Mouse (Mus musculus): ENCODE results near the gene Gm10337. TPM values are rescaled to one million over a fixed set of nuclear protein-coding genes. Genes with fewer than 3 reads are reported as not detected.

Gene Gm10337
- polyA plus RNA-seq (2012; rRNA removed) = not detected in 2 replicates

DNA sequence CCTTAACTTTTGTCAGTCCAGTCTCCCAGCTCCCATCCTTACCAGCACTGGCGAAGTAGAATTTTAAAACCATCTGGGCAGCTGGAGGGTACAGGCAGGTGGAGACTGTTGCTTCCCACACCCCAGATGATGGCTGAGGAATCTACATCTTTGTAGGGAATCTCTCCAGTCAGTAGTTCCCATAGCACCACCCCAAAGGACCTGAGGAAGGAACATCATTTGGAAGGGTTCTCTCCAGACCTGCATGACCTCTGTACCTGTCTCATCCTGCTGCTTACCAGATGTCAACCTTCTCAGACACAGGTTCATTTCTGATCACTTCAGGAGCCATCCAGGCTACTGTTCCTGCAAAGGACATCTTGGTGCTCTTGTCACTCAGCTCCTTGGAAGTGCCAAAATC is at the start of gene Gm10337:
Gene Gm10337, plus strand, starts transcription at position 276 of the 400 bp plus-strand sequence.
- no peak for DNase-seq (ENCODE audit: low read depth)

DNA sequence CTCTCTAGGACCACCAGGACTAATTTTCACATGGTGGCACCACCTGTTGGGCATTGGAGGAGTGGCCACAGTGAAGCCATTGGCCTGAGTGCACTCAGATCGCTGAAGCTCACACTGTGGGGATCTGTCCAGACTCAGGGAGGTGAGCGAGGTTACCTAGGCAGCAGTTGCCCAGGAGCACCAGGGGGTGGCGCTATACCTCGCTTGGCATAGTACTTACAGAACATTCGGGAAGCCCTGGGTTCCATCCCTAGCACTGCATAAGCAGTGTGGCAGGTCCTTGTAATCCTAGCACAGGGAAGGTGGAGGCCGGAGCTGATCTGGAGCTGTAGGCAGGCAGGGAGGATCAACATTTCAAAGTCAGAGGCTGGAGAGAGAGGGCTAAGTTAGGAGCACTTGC is 47.5 kb upstream of the Gm10337 start:
- no peak for DNase-seq (ENCODE audit: low read depth)

DNA sequence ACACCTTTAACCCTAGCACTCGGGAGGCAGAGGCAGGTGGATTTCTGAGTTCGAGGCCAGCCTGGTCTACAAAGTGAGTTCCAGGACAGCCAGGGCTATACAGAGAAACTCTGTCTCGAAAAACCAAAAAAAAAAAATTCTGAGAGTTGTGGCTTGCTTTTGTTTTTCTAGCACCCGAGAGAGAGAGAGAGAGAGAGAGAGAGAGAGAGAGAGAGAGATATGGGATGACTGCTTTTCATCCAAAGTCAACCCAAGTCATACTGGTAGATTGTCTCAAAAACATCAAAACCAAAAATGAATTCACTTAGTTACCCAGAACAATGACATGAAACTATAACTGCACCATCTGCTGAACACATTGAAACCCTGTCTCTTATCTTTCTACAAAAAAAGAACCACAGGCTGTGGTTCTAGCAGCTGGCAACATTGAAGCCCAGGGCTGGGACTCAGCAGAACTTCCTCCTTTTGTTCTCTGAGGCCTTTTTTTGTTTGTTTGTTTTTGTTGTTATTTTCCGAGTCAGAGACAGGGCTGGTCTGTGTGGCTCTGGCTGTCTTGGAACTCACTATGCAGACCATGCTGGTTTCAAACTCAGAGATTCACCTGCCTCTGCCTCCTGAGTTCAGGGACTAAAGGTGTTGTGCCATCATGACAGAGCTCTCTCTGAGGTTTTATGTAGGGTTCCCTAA is 45.3 kb upstream of the Gm10337 start:
- DNase-seq (ENCODE audit: low read depth) = no peak

DNA sequence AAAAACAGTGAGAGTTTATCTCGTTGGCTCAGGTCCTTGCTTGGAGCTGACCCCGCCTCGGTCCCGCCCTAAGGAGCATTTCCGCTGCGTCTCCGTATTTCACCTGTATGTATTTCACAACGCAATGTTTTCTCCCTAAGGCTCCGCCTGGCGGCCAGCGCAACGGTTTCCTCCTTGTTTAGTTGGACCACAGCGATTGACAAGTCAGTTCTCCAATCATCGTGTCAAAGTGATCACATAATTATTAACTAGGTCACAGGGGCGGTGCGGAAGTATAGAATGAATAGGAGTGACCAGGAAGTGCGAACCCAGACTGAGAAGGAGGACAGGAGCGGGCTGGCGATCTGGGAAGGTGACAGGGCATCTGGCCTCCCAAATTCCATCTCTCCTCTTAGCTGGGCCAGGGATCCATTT is 44.6 kb upstream of the Gm10337 start, which contains the start of gene Prr13:
Gene Prr13, plus strand, starts transcription at position 125 of the 414 bp plus-strand sequence.
- peak; percentile 97 for DNase-seq (ENCODE audit: low read depth)

DNA sequence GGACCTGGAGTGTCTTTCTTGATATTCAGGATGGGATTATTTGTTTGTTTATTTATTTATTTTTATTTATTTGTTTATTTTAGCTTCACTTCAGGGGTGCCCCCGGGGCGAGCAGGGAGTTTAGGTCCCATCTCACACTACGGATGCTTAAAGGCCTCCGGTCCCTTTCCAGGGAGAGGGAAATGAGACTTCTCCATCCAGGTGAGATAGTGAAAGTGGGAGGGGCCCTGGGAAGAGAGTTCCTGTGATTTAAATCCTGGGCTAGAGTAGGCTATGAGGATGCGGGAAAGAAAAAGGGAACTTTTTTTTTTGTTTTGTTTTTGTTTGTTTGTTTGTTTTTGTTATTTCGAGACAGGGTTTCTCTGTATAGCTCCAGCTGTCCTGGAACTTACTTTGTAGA is 44.1 kb upstream of the Gm10337 start:
- DNase-seq (ENCODE audit: low read depth) = no peak

DNA sequence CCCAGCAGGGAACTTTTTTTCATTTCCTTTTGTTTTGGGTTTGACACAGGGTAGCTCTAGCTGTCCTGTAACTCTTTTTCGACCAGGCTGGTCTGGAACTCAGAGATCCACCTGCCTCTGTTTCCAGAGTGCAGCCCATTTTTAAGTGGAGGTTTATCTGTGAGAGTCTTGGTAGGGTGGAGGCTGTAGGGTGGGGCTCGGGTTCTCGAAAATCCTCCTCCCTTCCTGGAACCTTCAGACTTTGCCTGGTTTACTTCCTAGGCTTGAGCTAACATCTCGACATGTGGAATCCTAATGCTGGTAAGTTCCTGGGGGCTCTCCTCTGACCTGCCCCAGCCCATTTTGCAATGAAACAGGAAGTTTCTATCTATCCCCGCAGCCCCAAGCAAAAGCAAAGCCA is 43.7 kb upstream of the Gm10337 start:
- no peak for DNase-seq (ENCODE audit: low read depth)

DNA sequence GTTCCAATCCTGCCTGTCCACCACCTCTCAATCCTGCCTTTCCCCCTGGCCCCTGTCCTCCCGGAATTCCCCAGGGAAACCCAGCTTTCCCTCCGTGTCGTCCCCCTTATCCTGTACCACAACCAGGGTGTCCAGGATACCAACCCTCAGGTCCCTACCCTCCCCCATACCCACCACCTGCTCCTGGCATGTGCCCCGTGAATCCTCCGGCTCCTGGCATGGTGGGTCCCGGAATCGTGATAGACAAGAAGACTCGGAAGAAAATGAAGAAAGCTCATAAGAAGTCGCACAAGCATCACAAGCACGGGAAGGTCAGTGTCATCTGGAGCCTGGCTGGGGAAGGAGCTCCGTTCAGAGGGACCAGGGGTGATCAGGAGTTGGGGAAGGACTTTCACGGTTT is 43.1 kb upstream of the Gm10337 start:
- no peak for DNase-seq (ENCODE audit: low read depth)

DNA sequence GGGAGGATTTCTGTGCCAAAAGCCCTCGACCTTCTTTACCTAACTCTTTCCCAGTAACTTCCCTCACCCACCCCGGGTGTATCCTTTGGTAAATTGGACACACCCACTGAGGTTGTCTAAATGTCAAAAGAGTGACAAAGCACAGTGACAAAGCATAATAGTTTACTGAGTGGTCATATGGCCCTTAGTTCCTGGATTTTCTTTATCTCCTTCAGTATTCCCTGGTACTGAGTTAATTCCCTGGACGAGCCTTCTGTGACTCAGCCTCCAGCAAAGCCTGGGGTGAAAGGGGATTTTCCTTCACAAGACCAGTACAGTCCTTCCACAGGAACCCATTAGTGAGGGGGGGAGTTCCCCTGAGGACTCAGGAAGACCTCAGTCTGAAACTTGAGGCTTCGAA is 42.6 kb upstream of the Gm10337 start:
- DNase-seq (ENCODE audit: low read depth) = no peak

DNA sequence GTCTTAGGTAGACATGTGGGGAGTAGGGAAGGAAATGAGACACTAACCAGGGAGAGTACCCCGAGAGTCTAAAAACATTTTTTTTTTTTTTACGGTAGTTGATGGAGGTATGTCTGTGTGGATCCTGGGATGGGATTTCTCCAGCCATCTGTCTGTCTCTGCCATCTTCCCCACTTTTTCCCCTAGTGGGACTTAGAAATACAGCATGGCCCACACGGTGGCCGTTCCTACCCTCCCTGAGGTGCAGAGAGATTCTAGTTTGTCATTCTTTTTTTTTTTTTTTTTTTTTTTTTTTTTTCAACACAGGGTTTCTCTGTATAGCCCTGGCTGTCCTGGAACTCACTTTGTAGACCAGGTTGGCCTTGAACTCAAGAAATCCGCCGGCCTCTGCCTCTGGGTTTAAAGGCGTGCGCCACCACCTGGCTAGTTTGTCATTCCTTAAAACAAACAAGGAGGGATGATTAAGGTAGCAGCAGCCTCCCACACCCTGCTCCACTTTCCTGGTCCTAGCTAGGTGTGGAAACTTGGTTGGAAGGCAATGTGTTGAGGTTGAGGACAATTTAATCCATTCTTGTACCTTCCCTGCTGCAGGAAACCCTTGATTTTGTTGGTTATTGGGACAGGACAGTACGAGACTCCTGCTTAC is 42.0 kb upstream of the Gm10337 start:
- DNase-seq (ENCODE audit: low read depth) = no peak

DNA sequence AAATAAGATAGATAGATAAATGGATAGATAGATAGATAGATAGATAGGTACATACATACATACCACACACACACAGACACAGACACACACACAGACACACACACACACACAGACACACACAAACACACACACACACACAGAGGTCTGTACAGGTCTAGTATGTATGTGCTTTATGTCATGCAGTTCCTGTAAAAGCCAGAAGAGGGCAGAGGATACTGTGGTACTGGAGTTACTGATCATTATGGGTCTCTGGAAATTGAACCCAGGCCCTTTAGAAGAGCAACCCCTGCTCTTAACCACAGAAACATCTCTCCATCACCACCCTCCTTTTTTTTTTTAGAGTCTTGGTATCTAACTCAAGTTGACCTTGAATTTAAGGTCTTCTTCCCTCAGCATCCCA is 39.9 kb upstream of the Gm10337 start:
- DNase-seq (ENCODE audit: low read depth) = no peak

DNA sequence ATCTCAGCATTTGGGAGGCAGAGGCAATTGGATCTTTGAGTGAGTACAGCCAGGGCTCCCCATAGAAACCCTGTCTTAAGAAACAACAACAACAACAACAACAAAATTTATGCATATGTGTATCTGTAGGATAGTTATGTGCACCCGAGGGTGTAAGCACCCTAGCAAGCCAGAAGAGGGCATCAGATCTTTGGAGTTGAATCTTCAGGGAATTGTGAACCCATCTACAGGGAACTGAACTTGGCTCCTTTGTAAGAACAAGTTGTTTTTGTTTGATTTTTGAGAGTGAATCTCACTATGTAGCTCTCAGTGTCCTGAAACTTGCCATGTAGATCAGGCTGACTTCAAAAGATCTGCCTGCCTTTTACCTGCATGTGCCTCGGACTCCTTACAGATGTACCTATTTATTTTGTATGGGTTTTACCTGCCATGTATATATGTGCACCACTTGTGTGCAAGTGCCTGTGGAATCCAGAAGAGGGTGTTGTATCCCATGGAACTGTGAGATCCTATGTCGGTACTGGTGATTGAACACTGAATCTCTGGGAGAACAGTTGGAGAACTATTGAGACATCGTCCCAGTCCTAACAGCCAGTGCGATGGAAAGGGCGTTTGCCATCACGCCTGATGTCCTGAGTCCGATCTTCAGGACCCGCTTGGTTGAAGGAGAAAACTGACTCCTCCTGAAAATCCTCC is 34.7 kb upstream of the Gm10337 start:
- no peak for DNase-seq (ENCODE audit: low read depth)

DNA sequence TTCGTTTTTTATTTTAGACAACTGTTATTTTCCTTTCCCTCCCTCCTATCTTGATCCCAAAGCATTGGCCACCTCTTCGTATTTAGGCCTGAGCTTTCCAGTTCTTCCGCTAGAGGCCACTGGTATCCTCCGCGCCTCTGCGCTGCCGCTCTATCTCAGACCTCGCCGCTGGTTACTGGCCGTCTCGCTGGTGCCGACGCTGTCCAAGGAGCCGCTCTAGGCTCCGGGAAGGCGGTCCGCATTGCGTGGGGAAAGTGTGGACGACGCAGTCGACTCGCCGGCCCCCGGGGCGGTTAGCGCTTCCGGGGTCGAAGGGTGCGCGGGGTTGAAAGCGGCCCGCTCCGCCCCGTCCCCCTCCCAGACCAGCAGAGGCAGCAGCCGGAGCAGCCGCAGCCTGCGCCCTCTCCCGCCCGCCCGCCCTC is 33.3 kb upstream of the Gm10337 start, which contains the start of gene Pcbp2:
Gene Pcbp2, plus strand, starts transcription at position 357 of the 422 bp plus-strand sequence.
- DNase-seq (ENCODE audit: low read depth) = peak; percentile 64

DNA sequence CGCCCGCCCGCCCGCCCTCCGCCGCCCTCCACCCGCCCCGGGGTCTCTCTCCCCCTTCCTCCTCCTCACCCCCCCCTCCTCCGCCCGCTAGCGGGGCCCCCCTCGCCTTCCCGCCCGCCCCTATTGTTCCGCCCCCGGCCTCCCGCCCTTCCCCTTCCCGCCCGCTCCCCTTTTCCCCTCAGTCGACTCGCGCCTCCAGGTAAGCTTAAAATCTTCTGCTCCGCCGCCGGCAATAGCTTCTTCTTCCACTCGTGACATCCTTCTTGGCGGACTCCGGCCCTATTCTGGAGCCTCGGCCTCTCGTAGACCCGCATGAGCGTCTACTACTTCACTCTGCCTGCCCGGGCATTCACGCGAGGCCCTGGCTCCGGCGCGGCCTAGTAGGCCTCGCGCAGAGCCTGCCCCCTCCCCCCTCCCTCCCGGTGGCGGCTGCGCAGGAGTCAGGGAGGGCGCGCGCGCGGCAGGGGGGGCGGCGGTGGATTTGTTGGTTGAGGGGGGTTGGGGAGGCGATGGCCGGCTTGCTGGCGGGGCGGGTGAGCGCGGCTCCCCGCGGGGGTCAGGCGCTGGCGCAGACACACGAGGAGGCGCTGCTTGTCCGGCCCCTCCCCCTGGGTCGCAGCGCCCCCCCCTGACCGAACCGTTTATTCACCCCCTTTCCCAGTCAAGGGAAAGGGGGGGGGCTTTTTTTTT is 32.8 kb upstream of the Gm10337 start:
- no peak for DNase-seq (ENCODE audit: low read depth)

DNA sequence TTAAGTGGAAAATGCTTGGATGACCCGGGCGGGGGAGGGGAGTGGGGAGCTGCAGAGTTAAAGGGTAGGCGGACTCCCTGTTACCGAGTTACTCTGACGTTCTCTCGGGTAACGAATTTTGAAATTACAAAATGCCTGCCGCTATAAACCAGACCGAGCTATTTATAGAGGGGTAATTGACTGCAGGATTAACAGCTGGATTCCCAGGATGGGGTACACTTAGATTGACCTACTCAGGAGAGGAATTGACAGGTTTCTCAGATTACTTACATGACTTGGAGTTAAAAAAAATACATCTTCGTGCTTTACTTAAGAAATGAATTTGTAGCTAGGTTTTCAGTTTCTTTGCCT is 32.3 kb upstream of the Gm10337 start:
- DNase-seq (ENCODE audit: low read depth) = no peak

DNA sequence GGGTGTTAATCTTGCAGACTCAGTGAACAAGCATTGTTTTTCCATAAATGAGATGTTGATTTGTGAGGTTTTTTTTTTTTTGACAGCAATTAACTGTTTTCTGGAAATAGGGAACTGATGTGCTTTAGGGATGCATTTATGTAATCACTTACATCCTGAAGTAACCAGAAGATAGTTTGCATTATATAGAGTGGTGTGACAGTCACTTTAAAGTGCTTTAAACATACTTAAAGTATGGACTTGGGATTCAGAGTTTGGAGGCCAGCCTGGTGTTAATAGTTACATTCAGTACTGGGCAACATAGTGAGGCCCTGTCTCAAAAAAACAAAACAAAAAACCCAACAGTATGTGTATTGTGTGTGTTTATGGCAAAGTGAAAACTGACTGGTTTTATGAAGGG is 31.8 kb upstream of the Gm10337 start:
- no peak for DNase-seq (ENCODE audit: low read depth)

DNA sequence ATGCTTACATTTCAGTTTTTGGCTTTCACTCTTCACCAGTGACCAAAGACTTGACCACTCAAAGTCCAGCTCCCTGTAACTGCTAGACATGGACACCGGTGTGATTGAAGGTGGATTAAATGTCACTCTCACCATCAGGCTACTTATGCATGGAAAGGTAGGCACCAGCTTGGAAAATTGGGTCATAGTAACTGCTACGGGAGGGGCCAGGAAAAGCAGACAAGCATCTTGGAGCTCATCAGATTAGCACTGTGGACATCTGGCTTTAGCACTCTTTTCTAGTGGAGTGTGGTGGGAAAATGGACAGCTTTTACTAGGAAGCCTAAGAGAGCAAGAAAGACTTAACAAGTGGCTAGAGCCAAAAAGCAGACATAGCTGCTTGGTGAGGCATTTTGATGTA is 30.3 kb upstream of the Gm10337 start:
- no peak for DNase-seq (ENCODE audit: low read depth)

DNA sequence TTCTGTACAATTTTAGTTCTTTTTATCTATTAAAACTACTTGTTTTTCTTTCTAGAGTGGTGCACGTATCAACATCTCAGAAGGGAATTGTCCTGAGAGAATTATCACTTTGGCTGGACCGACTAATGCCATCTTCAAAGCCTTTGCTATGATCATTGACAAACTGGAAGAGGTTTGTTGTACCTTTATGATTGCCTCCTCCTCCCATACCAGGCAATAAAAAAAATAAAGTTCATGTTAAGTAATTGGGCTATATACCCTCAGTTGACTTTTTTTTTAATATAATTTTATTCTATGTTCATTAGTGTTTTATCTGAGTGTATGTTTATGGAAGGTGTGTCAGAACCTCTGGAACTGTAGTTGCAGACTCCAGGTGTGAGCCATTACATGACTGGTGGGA is 29.0 kb upstream of the Gm10337 start:
- DNase-seq (ENCODE audit: low read depth) = no peak

DNA sequence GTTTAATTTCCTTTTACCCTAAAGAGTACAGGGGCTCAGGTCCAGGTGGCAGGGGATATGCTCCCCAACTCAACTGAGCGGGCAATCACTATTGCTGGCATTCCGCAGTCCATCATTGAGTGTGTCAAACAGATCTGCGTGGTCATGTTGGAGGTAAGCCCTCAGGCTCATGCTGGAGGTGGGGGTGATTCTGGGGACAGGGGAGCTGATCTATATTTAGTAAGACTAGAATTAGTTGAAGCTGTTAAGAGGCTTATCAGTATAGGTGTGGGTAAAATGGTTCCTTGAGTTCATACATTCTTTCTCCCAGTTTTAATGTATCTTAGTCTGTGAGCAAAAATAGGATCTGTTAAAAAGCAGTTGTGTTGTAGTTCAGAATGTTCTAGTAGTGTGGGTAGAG is 20.4 kb upstream of the Gm10337 start:
- no peak for DNase-seq (ENCODE audit: low read depth)

DNA sequence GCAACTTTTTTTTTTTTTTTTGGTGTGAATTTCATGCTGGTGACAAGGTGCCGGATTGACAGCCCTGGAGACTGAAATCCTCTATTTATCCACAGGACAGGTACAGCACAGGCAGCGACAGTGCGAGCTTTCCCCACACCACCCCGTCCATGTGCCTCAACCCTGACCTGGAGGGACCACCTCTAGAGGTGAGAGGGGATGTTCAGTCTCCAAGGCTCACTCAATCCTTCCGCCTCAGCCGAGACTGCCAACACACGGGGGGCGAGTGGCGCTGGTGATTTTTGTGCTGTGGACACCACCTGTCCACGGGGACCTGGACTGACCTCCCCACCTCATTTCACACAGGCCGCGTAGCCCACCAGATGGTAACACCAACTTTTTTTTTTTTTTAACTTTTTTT is 17.7 kb upstream of the Gm10337 start:
- DNase-seq (ENCODE audit: low read depth) = no peak

DNA sequence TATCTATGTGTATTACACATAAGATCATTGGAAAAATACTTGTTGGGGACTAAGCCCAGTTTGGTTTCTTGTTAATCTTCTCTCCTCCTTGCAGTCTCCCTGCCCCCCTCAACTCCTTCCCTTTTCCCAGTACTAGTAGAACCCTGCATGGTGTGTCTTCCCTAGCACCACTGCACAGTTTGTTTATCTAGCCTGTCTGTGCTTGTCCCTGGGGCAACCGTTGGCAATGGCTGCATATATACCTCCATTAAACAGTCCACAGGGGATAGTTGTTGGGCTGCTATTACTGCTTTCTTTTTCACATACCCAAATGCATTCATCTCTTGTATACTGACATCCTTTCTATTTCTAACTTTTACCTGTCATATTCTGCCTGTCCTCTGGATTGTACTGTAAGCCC is 15.9 kb upstream of the Gm10337 start:
- no peak for DNase-seq (ENCODE audit: low read depth)

DNA sequence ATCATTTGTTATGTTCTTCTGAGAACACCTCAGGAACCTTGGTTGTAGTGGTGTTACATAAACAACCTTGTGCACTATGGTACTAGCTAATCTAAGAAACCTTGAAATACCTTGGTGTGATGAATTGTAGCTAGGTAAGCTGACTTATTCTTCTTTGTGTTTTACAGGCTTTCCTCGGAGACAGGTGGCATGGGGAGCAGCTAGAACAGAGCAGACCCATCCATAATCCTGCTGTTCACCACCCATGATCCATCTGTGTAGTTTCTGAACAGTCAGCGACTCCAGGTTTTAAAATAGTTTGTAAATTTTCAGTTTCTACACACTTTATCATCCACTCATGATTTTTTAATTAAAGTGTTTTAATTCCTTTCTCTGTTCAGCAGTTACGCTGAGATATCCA is 5.2 kb upstream of the Gm10337 start:
- no peak for DNase-seq (ENCODE audit: low read depth)

DNA sequence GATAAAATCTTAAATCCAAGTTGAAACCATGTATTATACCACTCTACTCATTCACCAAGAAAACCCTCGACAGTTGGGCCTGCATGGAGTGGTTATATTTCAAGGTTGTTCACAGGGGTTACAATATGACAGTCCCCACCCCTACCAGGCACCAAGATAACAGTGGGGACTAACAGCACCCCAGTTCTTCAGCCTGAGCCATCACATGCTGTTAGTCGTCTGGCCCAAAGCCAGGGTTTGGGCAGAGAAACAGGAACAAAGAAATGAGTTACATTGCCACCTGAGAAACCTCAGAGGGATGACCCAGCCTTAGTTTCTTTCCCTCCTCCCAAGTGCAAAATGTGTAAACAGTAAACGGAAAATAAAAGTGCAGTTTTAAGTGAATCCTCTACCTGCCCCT is 4.2 kb upstream of the Gm10337 start:
- no peak for DNase-seq (ENCODE audit: low read depth)
